Mouse (Mus musculus) bone marrow, adult 2 months (tissue): ENCODE results near the gene Slx1b. TPM values are rescaled to one million over a fixed set of nuclear protein-coding genes. Genes with fewer than 3 reads are reported as not detected.

Experiments used
- H3K27ac ChIP-seq: fragments of 200-500 bp; 2 replicates; pipeline ENCODE4 v1.5.1; 2012; ENCODE audit warnings: low read depth, mild to moderate bottlenecking, control low read depth, inconsistent platforms, low read length; ENCODE audit not compliant: control insufficient read depth, poor library complexity, insufficient read depth
- H3K4me1 ChIP-seq: fragments of 200-500 bp; 2 replicates; pipeline ENCODE4 v1.6.1; 2011; ENCODE audit warnings: low read length; ENCODE audit not compliant: control insufficient read depth, insufficient read depth
- H3K4me3 ChIP-seq: fragments of 200-500 bp; replicated peaks from 2 replicates; pipeline ENCODE3; 2011; ENCODE audit warnings: mild to moderate bottlenecking, low read depth, low read length, control low read depth; ENCODE audit not compliant: control insufficient read depth
- CTCF ChIP-seq: fragments of 200-500 bp; IDR thresholded peaks from 2 replicates; pipeline ENCODE4 v1.5.1; 2011; ENCODE audit warnings: low read length, control low read depth; ENCODE audit not compliant: control insufficient read depth, insufficient read depth
- POLR2A ChIP-seq: fragments of 200-500 bp; IDR thresholded peaks from 2 replicates; pipeline ENCODE4 v1.6.1; 2011; ENCODE audit warnings: low read depth, mild to moderate bottlenecking, control low read depth, low read length, borderline replicate concordance; ENCODE audit not compliant: control insufficient read depth
- WGBS: fragments of 180-500 bp; shearing (Covaris S2); methylation state at CpG from one replicate; pipeline ENCODE4 v1.1.7; 2018; 5-methylcytosine and 5-hydroxymethylcytosine counted together
- polyA plus RNA-seq: library from polyadenylated mRNA; stranded (reverse); fragments of >200 nt; gene quantifications from 2 replicates; pipeline ENCODE4 v1.2.4, GENCODE M21; 2011; ENCODE audit warnings: low replicate concordance; ENCODE audit not compliant: missing spikeins, insufficient read depth, insufficient read length

Slx1b gene
- polyA plus RNA-seq, 1 experiment, result 11.1 TPM

DNA sequence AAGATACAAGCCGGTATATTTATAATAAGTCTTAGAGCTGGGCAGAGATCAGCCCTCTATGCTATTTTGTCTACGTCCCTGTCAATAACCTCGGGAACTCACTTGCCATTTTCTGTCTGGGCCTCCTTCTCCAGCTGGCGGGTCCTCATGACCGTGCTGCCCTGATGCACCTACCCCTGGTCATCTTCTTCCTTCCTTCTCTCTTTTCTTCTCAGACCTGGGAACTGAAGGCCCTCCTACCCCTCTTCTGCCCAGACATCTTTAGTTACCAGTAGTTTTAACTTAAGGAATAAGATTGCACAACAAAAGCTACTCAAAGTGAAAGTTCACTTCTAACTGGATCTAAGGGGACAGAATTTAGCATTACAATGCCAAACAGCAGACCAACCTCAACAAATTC is 15.9 kb downstream of the Slx1b start:
- no peak for TF ChIP-seq POLR2A
- no peak for TF ChIP-seq CTCF
- peaks cover 2% of the 10 kb centered on the region; the same call in 1 of the 2 replicates for H3K4me1 ChIP-seq
- H3K27ac ChIP-seq, result no peak overlapping the region
- H3K4me3 ChIP-seq, result no peak overlapping the region
- 71% methylated on average over 5 of the region's 5 CpGs for WGBS

DNA sequence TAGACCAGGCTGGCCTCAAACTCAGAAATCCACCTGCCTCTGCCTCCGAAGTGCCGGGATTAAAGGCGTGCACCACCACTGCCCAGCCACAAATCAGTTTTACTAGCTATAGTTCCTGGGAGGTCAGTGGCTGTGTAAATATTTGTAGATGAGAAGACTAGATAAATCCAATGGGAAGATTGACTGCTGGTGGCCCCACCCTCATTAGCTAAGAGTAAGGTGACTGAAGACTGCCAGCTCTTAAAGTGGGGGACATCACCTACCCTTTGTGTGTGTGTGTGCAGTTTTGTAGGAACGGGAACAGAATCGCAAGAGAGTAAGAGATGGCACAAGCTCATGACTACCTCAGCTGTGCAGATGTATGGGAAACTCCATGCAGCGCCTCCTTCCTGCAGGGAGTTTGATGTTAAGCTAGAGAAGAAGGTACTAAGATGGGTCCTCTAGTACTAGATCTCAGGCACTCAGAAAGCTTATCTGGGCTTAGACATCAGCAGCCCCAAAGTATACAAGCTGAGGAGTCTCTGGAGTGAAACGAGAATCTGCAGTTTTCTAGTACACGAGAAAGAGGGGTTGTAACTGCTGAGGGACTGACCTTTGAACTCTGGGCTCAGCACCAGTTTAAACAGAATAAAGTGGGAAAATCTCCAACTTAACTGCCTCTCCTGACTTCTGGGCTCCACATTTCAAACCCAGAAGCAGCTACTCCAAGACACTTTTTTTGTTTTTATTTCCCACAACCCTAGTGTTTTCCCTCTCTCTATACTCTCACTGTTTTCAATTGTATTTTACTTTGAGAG is 16.8 kb downstream of the Slx1b start:
- WGBS, result 84% methylated on average over 8 of the region's 8 CpGs
- H3K4me3 ChIP-seq, result no peak overlapping the region
- no peak for TF ChIP-seq POLR2A
- TF ChIP-seq CTCF, result no peak
- no peak overlapping the region for H3K27ac ChIP-seq
- H3K4me1 ChIP-seq, result peaks cover 2% of the 10 kb centered on the region; the same call in 1 of the 2 replicates

DNA sequence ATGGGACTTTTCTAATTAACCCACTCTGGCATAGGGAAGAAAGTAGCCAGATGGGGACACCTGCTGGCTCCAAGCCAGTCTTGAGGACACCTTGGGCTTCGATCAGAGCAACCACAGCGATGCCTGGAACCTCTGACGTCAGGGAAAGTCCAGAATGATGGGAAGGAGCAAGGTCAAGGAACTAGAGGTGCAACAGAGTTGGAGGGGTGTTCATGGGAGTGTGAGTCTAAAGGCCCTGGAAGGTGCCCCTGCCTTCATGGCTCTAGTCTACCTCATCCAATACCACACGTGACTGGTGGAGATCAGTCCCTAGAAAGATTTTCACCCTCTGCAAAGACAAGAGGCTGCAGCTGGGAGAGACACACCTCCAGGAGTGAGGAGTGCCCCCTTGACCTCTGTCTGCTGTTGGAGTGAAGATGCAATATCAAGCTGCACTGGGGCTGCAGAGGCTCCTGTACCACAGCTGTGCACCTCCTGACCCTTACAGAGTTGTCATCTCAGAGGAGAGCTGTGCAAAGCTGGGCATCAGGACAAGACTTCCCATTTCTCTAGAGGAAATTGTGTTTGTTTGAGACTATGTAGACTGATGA is 18.9 kb downstream of the Slx1b start:
- TF ChIP-seq CTCF (no peak), POLR2A (no peak)
- Histone ChIP-seq H3K4me3 (no peak overlapping the region), H3K27ac (no peak overlapping the region), H3K4me1 (peaks cover 2% of the 10 kb centered on the region; the same call in 1 of the 2 replicates)
- 46% methylated on average over 4 of the region's 4 CpGs for WGBS

DNA sequence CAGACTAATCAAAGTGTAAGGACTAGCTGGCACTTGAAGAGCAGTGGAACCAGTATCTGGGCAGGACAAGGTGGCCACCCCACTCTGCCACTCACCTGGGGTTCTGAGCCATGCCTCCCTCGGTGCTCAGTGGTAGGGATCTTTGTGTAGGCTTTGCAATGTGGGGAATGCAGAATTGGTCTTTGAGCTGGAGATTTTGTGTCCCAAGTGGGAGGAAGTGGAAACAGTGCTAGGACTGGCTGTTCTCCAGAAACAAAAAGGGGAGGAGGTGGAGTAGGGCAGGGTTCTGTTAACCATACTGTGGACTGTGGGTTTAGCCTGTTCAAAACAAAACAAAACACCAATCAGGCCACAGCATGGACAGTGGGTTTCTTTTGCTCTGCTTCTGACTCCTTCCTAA is 19.4 kb downstream of the Slx1b start, which contains the start of gene Sult1a1:
Gene Sult1a1 (minus strand): TSS at position 226 of the 400 bp plus-strand sequence.
- TF ChIP-seq CTCF (no peak), POLR2A (no peak)
- no peak within 1 kb of the TSS for H3K4me3 ChIP-seq
- H3K27ac ChIP-seq, result no peak within 1 kb of the TSS
- H3K4me1 ChIP-seq, result peaks cover 2% of the 10 kb centered on the region; the same call in 1 of the 2 replicates
- 69% methylated on average over 1 of the region's 1 CpGs for WGBS

DNA sequence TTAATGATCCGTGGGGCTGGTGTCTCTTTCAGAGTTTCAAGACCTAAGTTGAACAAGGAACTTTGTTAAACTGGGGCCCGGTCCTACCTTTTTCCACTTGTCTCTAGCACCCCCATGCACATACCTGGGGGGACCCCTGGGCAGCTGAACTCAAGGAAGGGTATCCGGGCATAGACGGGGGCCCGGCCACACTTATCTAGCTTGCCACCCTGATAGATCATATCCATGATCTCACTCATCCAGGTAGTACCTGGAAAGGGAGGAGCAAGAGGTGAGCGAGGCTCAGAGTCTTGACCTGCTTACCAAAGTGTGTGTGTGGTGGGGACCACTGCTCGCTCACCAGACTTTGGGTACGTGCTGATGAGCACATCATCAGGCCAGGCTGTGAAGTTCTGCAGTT is 20.5 kb downstream of the Slx1b start:
- no peak overlapping the region for H3K4me3 ChIP-seq
- TF ChIP-seq CTCF (no peak), POLR2A (no peak)
- 80% methylated on average over 8 of the region's 8 CpGs for WGBS

DNA sequence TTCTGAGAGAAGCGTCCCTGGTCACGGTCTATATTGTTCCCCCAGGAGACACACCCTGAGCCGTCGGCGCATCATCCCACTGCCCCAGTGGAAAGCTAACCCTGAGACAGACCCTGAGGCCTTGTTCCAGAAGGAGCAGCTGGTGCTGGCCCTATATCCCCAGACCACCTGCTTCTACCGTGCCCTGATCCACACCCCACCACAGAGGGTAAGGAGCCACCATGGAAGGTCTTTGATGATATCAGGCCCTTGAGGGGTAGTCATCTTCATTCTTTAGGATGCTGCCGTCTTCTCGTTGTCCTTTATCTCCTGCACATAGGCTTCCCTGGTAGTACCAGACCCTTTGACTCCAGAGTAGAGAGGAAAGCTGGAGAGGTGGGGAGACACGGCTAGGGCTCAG is 23.5 kb downstream of the Slx1b start:
- Histone ChIP-seq H3K27ac (no peak overlapping the region), H3K4me3 (no peak overlapping the region), H3K4me1 (peaks cover 9% of the 10 kb centered on the region; the same call in 1 of the 2 replicates)
- TF ChIP-seq CTCF (no peak), POLR2A (no peak)
- WGBS, result 93% methylated on average over 9 of the region's 9 CpGs

More for the DNA sequence above, 20.5 kb downstream of the Slx1b start:
- Histone ChIP-seq H3K27ac (no peak overlapping the region), H3K4me1 (peaks cover 2% of the 10 kb centered on the region; the same call in 1 of the 2 replicates)

DNA sequence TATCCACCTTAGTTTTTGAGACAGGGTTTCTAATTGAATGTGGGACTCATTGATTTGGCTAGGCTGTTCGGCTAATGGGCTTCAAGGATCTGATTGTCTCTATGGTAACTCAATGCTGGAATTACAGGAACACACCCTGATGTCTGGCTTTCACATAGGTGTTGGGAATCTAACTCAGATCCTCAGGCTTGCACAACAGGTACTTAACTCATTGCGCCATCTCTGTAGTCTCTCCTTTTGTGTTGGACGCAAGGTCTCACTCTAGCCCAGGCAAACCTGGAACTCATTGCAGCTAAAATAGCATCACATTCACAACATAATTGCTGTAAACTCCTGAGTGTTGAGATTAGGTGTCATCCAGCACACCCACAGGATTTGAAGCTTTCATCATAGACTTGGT is 25.4 kb downstream of the Slx1b start:
- Histone ChIP-seq H3K27ac (no peak overlapping the region), H3K4me1 (peaks cover 7% of the 10 kb centered on the region; the same call in 1 of the 2 replicates), H3K4me3 (no peak overlapping the region)
- WGBS, result 73% methylated on average over 3 of the region's 3 CpGs
- no peak for TF ChIP-seq POLR2A

DNA sequence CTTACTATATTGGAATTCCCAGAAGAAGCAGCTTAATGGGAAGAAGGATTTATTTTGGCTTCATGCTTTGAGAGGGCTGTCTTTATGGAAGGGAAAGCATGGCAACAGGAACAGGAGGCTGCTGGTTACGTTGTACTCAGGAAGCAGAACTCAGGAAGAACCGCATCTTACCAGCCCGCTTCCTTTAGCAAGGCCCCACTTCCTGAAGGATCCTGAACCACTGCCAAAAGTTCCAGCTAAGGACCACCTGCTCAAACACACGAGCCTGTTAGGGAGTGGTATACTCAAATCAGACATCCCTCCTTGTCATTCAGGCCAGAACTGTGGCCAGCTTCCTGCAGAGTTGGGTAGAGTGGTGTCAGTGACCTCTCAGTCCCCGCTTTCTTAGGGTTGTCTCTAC is 27.1 kb downstream of the Slx1b start:
- 26% methylated on average over 5 of the region's 5 CpGs for WGBS
- no peak for TF ChIP-seq CTCF
- no peak for TF ChIP-seq POLR2A
- Histone ChIP-seq H3K27ac (peak overlapping the region; percentile 43; the same call in 1 of the 2 replicates), H3K4me1 (peaks cover 8% of the 10 kb centered on the region; the same call in 1 of the 2 replicates), H3K4me3 (no peak overlapping the region)
